Mouse (Mus musculus) megakaryocyte, embryonic 14.5 days (primary cell): Measurements from ENCODE around the gene Gm20388.

Source experiments
- FLI1 ChIP-seq: IDR thresholded peaks from 2 replicates; pipeline ENCODE4 v1.6.1; 2012; ENCODE audit warnings: low read length, inconsistent platforms, mixed read lengths
- GATA1 ChIP-seq: IDR thresholded peaks from 3 replicates; pipeline ENCODE4 v1.6.1; 2012; ENCODE audit warnings: mixed read lengths, low read length, inconsistent platforms, borderline replicate concordance

GRCm38 (mm10) chr8:123849352-123849751 lies 3938.7 kb downstream of the Gm20388 start:
- TF ChIP-seq GATA1, result no peak
- TF ChIP-seq FLI1, result no peak
